Mouse (Mus musculus) splenic B cell, adult 2 months (primary cell): ENCODE results near the gene Casc1.

Experiments used
- DNase-seq: peaks from one replicate; pipeline ENCODE4 v3.0.0-alpha.2; 2011; ENCODE audit warnings: low read depth, low spot score
- H3K27me3 ChIP-seq: 2 replicates; pipeline ENCODE4 v1.6.1; 2012; ENCODE audit warnings: mild to moderate bottlenecking, low read length, moderate library complexity, mixed read lengths; ENCODE audit not compliant: control insufficient read depth, poor library complexity, insufficient read depth, severe bottlenecking
- H3K36me3 ChIP-seq: 2 replicates; pipeline ENCODE4 v1.6.1; 2012; ENCODE audit warnings: mild to moderate bottlenecking, low read length, moderate library complexity, mixed read lengths; ENCODE audit not compliant: control insufficient read depth, poor library complexity, insufficient read depth, severe bottlenecking

The Casc1 gene

GRCm38 (mm10) chr6:145182044-145182443 is 28.8 kb downstream of the Casc1 start:
- H3K27me3 ChIP-seq: no peaks in the 10 kb centered on the region
- no peak for DNase-seq
- no peaks in the 10 kb centered on the region for H3K36me3 ChIP-seq

GRCm38 (mm10) chr6:145179665-145180064 is 31.1 kb downstream of the Casc1 start:
- H3K36me3 ChIP-seq: peaks cover 8% of the 10 kb centered on the region
- DNase-seq: peak; percentile 79
- H3K27me3 ChIP-seq: no peaks in the 10 kb centered on the region

DNA sequence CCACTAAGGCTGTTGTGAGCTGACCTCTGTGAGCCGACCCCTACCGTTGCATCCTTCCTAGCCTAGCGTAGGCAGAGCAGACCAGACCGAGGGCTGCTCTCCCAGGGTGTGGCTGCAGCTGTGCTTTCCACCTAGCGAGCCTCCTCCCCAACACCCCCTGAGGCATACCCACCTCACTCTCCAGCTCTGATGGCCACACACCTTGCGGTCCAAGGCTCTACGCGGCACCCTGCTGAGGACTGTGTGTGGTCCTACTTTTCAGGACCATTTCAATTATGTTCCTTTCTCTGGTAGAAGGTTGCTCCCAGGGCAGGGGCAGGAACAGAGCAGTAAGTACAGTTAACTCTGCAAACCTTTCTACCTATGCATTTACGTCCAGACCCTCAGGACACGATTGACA is 34.3 kb downstream of the Casc1 start:
- Histone ChIP-seq H3K27me3 (no peaks in the 10 kb centered on the region), H3K36me3 (peaks cover 34% of the 10 kb centered on the region)
- DNase-seq: no peak

- no peak for DNase-seq
- Histone ChIP-seq H3K27me3 (no peaks in the 10 kb centered on the region), H3K36me3 (peaks cover 39% of the 10 kb centered on the region)
These were observed 35.2 kb downstream of the Casc1 start for GRCm38 (mm10) chr6:145175571-145175981.

GRCm38 (mm10) chr6:145173781-145174191 is 37.0 kb downstream of the Casc1 start:
- no peaks in the 10 kb centered on the region for H3K27me3 ChIP-seq
- peaks cover 40% of the 10 kb centered on the region for H3K36me3 ChIP-seq
- no peak for DNase-seq

- no peak for DNase-seq
- Histone ChIP-seq H3K27me3 (no peaks in the 10 kb centered on the region), H3K36me3 (peaks cover 49% of the 10 kb centered on the region)
These were observed 38.8 kb downstream of the Casc1 start for GRCm38 (mm10) chr6:145171892-145172606.

- Histone ChIP-seq H3K27me3 (no peaks in the 10 kb centered on the region), H3K36me3 (peaks cover 18% of the 10 kb centered on the region)
- DNase-seq: no peak
These were observed 50.2 kb downstream of the Casc1 start for GRCm38 (mm10) chr6:145160581-145160980.

DNA sequence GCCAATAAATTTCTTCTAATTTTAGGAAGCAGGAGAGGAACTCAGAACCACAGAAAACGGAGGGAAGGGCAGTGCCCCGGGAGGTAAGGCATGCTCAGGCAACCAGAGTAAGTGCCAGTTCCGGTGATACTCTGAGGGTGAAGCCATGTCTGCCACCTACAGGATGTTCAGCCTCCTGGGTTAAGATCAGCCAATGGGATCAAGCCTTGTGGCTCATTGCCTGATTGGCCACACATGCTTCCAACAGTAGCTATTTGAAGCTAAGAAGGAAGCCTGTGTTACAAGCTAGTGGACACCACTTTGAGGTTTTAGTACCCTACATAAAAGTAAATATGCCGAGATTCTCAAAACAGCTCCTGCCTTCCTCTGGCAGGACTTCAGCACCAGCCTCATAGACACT is 52.2 kb downstream of the Casc1 start:
- Histone ChIP-seq H3K36me3 (peaks cover 12% of the 10 kb centered on the region), H3K27me3 (no peaks in the 10 kb centered on the region)
- DNase-seq: peak; percentile 53

DNA sequence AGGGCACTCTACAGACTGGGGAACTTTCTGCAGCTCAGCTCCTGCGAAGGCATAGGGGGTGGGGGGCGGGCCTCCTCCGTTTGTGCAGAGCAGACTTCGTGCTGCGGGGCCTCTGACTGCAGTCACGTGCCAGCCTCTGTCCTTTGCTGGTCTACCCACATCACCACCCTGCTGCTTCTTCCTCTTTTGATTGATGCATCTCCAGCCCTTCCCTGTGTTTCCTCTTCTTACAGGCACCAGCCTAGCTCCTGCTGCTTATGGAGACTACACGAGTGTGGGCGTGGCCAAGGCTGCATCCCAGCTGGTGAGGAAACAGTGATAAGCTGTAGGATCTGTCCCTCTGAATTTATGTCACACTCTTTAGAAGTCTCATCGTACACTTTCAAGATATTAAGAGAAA is 61.8 kb downstream of the Casc1 start:
- no peaks in the 10 kb centered on the region for H3K27me3 ChIP-seq
- DNase-seq: peak; percentile 19
- H3K36me3 ChIP-seq: peaks cover 30% of the 10 kb centered on the region

- no peak for DNase-seq
These were observed 63.1 kb downstream of the Casc1 start for GRCm38 (mm10) chr6:145147716-145148115.

DNA sequence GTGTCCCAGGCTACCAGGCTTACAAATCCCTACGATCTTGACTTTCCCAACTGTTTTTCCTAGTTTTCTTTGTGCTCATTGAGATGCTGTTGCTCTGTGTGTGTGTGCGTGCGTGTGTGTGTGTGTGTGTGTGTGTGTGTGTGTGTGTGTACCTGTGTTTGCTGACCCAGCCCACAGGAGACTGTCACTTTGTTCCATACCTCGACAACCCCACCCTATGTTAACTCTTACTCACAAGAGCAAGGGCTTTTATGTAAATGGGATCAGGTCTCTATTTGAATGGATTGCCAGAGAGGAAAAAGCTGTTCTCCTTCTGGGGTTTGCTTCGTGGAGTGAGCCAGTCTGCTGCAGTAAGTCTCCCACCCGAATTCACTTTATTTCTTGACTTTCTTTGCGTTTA is 65.6 kb downstream of the Casc1 start:
- DNase-seq: no peak
- Histone ChIP-seq H3K27me3 (no peaks in the 10 kb centered on the region), H3K36me3 (peaks cover 31% of the 10 kb centered on the region)

More at GRCm38 (mm10) chr6:145147716-145148115, 63.1 kb downstream of the Casc1 start:
- peaks cover 34% of the 10 kb centered on the region for H3K36me3 ChIP-seq
- H3K27me3 ChIP-seq: no peaks in the 10 kb centered on the region

DNA sequence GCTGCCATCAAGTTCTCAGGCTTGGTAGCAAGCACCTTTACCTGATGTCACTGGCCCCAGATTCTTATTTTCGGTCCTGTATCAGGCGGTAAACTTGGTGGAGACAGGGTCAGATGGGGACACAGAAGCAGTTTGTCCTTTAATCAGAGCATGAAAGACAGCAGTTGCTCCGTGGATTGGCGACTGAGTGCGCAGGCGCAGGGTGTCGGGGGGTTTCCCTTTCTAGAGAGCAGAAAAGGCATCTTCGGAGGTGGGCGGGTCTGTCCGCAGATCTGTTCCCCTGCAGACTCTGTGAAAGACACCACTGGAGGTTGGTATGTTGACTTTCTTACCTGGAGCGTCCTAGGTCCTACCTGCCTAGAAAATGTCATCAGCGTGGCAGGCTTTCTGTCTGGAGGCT is 69.0 kb downstream of the Casc1 start:
- H3K36me3 ChIP-seq: peaks cover 26% of the 10 kb centered on the region
- no peak for DNase-seq
- H3K27me3 ChIP-seq: no peaks in the 10 kb centered on the region

DNA sequence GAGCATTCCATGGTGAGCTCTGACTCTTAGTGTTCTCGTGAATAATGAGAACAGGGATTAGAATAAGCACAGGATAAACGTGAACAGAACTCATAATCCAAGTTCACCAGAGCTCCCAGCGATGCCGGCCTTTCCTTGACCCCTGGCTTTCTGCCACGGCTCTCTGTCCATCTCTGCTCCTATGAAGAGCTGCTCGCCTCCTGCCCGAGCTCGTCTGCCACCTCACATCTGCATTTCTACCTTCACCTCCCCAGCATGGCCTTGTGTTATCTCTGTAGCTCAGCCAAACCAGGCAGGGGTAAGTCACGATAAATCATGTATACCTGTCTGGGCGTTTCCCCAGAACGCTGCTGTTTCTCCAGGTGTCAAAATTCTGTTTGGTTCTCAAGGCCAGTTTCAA is 70.1 kb downstream of the Casc1 start:
- peaks cover 26% of the 10 kb centered on the region for H3K36me3 ChIP-seq
- DNase-seq: no peak
- no peaks in the 10 kb centered on the region for H3K27me3 ChIP-seq

DNA sequence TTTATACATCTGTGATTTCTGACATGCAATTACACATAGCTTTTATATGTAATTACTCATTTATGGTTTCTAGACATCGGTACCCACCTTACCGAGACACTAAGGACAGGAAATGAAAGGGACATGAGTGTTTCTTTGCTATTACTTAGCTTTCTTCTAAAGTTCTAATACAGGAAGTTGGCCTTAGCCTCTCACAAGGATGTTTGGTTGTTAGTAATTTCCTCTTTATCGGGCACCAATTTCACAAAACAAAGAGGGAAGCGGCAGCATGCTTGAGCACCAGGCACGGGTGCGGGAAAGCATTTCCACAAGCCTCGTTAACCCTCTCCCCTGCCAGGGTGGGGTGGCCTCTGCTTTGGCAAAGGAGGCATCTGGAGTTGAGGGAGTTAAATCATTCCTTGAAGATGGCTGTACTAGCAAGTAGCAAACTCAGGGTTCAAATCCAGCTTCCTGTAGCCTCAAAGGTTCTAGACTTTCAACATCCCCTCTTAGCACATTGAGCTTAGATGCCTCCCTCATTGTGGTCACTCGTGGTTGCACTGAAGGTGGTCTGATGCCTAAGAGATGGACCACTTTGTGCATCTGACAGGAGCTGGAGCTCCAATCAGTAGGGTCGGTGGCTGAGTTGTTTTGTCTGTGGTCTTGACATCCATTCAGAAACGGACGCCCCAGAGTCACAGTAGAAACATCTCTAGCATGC is 70.9 kb downstream of the Casc1 start:
- DNase-seq: peak; percentile 40
- Histone ChIP-seq H3K27me3 (no peaks in the 10 kb centered on the region), H3K36me3 (peaks cover 20% of the 10 kb centered on the region)

DNA sequence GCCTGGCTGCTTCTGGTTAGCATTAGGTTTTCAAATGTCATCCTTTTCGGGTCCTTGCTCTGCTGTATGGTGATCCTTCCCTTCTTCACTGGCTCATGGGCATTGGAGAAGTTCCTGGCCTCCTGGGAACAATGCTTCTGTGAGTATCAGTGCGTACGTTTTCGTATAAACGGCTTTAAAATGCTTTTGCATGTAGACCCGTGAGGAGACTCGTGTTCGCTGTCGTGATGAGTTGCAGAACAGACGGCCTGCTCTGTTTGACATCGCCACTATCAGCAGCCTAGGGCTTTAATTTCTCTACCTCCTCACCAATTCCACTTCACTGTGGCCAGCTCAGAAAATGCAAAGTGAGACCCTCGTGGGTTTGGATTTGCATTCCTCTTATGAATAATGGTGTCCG is 71.6 kb downstream of the Casc1 start:
- Histone ChIP-seq H3K36me3 (peaks cover 18% of the 10 kb centered on the region), H3K27me3 (no peaks in the 10 kb centered on the region)
- no peak for DNase-seq
